Mouse (Mus musculus): ENCODE measurements around the gene Itpr1.

DNA sequence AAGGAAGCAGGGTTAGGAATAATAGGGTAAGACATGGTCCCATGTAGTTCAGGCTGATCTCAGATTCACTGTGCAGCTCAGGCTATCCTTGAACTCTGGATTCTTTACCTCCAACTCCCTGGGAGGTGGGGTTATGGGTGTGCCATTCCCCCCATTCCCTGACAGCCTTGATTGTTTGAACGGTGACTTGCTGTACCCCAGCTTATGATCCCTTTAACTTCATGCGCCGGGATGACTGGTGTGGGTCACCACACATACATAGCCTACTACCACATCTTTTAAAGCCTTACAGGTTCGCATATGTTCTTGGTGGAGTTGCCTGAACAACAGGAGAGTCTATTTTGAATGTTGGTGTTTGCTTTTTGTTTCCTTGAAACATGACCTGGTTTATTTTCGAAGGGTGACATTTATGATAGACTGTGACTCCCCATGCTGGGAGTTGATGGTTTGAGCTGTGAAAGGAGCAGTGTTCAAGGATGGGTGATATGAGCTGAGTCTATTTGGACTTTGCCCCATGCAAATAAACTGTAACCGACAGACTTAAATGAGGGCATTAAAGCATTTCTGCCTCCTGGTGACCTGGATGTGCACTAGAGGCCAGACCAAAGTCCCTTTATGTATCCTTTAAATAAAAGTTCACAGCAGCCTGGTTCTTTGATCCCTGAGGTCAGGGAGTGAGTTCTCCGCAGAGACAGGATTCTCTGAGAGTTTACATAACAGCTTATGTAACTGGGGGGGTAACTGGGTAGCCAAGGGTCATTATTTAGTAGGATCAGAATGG is 273.5 kb downstream of the Itpr1 start:
- TF ChIP-seq CTCF (IDR thresholded peaks at IDR 0.05; ENCODE audit: low read depth, low read length): no peak
- TF ChIP-seq GATA2 (IDR thresholded peaks at IDR 0.05; ENCODE audit: borderline replicate concordance, low read depth, low read length): no peak
- TF ChIP-seq GATA1 (IDR thresholded peaks at IDR 0.05; ENCODE audit: borderline replicate concordance, low read length): no peak
- TF ChIP-seq TAL1 (conservative IDR thresholded peaks at IDR 0.05; ENCODE audit: low read depth, low read length): no peak
